Mouse (Mus musculus): ENCODE measurements at regions not wholly inside any gene's neighbourhood (a gene's known extent, or its start where the extent isn't known, plus 50 kb on each side); places are given as distances from the start of the nearest gene placed in this dataset.

DNA sequence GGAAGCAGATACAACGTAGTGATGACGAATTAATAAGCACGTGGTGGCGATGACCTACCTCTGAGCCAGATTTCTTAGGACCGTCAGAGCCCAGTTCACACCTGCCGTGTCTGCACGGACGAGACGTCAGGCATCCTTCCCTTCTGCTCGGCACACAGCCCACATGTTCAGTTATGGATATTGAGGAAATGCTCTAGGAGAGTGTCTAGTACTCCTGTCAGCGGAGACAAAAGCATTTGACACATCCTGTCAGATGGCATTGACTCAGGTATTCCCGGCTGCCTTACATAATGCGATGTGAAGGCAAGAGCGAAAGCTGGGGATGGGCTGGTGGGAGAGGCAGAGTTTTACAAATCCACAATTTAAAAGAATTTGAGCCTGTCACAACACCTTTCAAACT lies 81.9 kb upstream of the Mdfic start:
- WGBS, result 60% methylated on average over 14 of the region's 14 CpGs
- no peaks in the 10 kb centered on the region for H3K4me1 ChIP-seq (ENCODE audit: control insufficient read depth, insufficient read depth, low read length)
- H3K4me3 ChIP-seq (replicated peaks; ENCODE audit: extremely low read depth, low read depth, low read length), result no peak overlapping the region
- DNase-seq, result no peak
- TF ChIP-seq POLR2A (IDR thresholded peaks at IDR 0.05; ENCODE audit: borderline replicate concordance, extremely low read depth, low read depth, low read length), result no peak
- TF ChIP-seq CTCF (IDR thresholded peaks at IDR 0.05; ENCODE audit: insufficient read depth, low read length), result no peak

DNA sequence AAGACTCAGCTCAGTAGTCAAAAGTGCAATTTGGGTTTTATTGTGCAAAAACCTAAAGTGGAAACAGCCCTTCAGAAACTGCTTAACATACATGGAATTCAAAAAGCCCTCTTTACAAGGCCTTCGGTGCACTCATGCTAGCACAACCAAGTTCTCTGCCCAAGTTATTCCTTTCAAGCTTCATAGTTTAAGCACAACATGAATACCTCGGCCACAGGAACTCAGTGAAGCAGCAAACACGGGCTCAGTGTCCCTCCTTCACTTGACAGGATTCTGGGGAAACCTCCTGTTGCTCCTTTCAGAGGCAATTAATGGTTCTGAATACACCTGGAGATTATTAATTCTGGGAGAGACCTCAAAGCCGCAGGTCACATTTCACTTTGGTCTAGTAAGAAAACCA lies 81.1 kb upstream of the Mdfic start:
- no peak for TF ChIP-seq CTCF (IDR thresholded peaks at IDR 0.05; ENCODE audit: insufficient read depth, low read length)
- no peak for TF ChIP-seq POLR2A (IDR thresholded peaks at IDR 0.05; ENCODE audit: borderline replicate concordance, extremely low read depth, low read depth, low read length)
- Histone ChIP-seq H3K4me3 (replicated peaks; ENCODE audit: extremely low read depth, low read depth, low read length) (no peak overlapping the region), H3K4me1 (ENCODE audit: control insufficient read depth, insufficient read depth, low read length) (no peaks in the 10 kb centered on the region)
- WGBS, result 60% methylated on average over 4 of the region's 4 CpGs
- DNase-seq, result no peak

- H3K4me3 ChIP-seq (replicated peaks; ENCODE audit: extremely low read depth, low read depth, low read length), result no peak overlapping the region
- WGBS, result 67% methylated on average over 5 of the region's 5 CpGs
- DNase-seq, result no peak
- TF ChIP-seq POLR2A (IDR thresholded peaks at IDR 0.05; ENCODE audit: borderline replicate concordance, extremely low read depth, low read depth, low read length), result no peak
- TF ChIP-seq CTCF (IDR thresholded peaks at IDR 0.05; ENCODE audit: insufficient read depth, low read length), result no peak
- no peaks in the 10 kb centered on the region for H3K4me1 ChIP-seq (ENCODE audit: control insufficient read depth, insufficient read depth, low read length)
These were observed 80.5 kb upstream of the Mdfic start for GRCm38 (mm10) chr6:15639809-15640479.

DNA sequence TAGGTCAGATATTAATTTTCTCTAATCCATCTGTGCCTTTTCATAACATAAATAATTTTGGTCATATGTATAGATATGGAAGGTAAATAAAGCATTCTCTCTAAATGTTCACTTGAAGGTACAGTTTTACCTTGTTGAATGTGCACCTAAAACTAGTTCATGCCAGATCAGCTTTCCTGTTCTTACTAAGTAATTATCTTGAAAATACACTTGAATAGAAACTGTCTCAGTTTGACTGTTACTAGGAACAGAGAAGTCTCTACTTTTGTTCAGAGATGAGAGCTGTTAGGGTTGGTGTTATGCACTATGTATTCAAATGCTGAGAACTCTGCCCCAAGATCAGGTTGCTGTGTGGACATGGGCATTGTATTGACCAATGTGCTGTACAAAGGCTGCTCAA lies 76.2 kb upstream of the Mdfic start:
- no peaks in the 10 kb centered on the region for H3K4me1 ChIP-seq (ENCODE audit: control insufficient read depth, insufficient read depth, low read length)
- DNase-seq, result no peak
- TF ChIP-seq POLR2A (IDR thresholded peaks at IDR 0.05; ENCODE audit: borderline replicate concordance, extremely low read depth, low read depth, low read length), result no peak
- no peak for TF ChIP-seq CTCF (IDR thresholded peaks at IDR 0.05; ENCODE audit: insufficient read depth, low read length)
- H3K4me3 ChIP-seq (replicated peaks; ENCODE audit: extremely low read depth, low read depth, low read length), result no peak overlapping the region

- H3K4me3 ChIP-seq (replicated peaks; ENCODE audit: extremely low read depth, low read depth, low read length), result no peak overlapping the region
- H3K4me1 ChIP-seq (ENCODE audit: control insufficient read depth, insufficient read depth, low read length), result no peaks in the 10 kb centered on the region
- TF ChIP-seq CTCF (IDR thresholded peaks at IDR 0.05; ENCODE audit: insufficient read depth, low read length) (no peak), POLR2A (IDR thresholded peaks at IDR 0.05; ENCODE audit: borderline replicate concordance, extremely low read depth, low read depth, low read length) (no peak)
- no peak for DNase-seq
- WGBS, result 53% methylated on average over 2 of the region's 2 CpGs
These were observed 73.0 kb upstream of the Mdfic start for GRCm38 (mm10) chr6:15647499-15647898.

Measured in lung, adult 2 months (tissue).